Mouse (Mus musculus): Measurements from ENCODE around the gene Gm45713.

GRCm38 (mm10) chr7:45169495-45169894, 33.5 kb upstream of the Gm45713 start:
- no peak for TF ChIP-seq CTCF (IDR thresholded peaks at IDR 0.05; ENCODE audit: control insufficient read depth, insufficient read depth, insufficient read length)
- TF ChIP-seq USF1 (IDR thresholded peaks at IDR 0.05; ENCODE audit: low read depth) = no peak
- no peak for TF ChIP-seq CEBPB (IDR thresholded peaks at IDR 0.05; ENCODE audit: low read depth)
- TF ChIP-seq FOSL1 (IDR thresholded peaks at IDR 0.05; ENCODE audit: insufficient read depth, low read length, poor library complexity, severe bottlenecking) = no peak
- TF ChIP-seq MYOG (IDR thresholded peaks at IDR 0.05; ENCODE audit: control insufficient read depth, extremely low read depth, insufficient read length) = no peak
